Mouse (Mus musculus): Measurements from ENCODE around the gene Vipr2.

The Vipr2 gene

GRCm38 (mm10) chr12:116159223-116159622 lies 81.7 kb downstream of the Vipr2 start:
- DNase-seq = no peak

GRCm38 (mm10) chr12:116159695-116160094 lies 82.2 kb downstream of the Vipr2 start:
- DNase-seq = no peak

GRCm38 (mm10) chr12:116165368-116165767 lies 87.8 kb downstream of the Vipr2 start:
- no peak for DNase-seq

- DNase-seq = no peak
Measured at GRCm38 (mm10) chr12:116169666-116170065, 92.1 kb downstream of the Vipr2 start.

- no peak for DNase-seq
Measured at GRCm38 (mm10) chr12:116176930-116177329, 99.4 kb downstream of the Vipr2 start.

GRCm38 (mm10) chr12:116181436-116182050 lies 104.0 kb downstream of the Vipr2 start:
- DNase-seq = no peak

- no peak for DNase-seq
Measured at GRCm38 (mm10) chr12:116182376-116182775, 104.8 kb downstream of the Vipr2 start.

GRCm38 (mm10) chr12:116183212-116183935 lies 105.8 kb downstream of the Vipr2 start:
- no peak for DNase-seq

GRCm38 (mm10) chr12:116193952-116194351 lies 116.4 kb downstream of the Vipr2 start:
- no peak for DNase-seq

- DNase-seq = no peak
Measured at GRCm38 (mm10) chr12:116194641-116195040, 117.1 kb downstream of the Vipr2 start.
